Mouse (Mus musculus) hindbrain, embryonic 12.5 days (tissue): Measurements from ENCODE around the gene Yy1. TPM values are rescaled to one million over a fixed set of nuclear protein-coding genes. Genes with fewer than 3 reads are reported as not detected.

Source experiments
- ATAC-seq: fragments of 200-750 bp; cut with Nextera tagmentation; 2 replicates; pipeline ENCODE4 v1.8.0; 2017; ENCODE audit warnings: moderate TSS enrichment; ENCODE audit not compliant: low FRiP score
- H3K27ac ChIP-seq: fragments of 300-500 bp; sonication (generic); 2 replicates; pipeline ENCODE4 v1.5.1; 2016; ENCODE audit warnings: mild to moderate bottlenecking
- H3K27me3 ChIP-seq: fragments of 300-500 bp; sonication (generic); 2 replicates; pipeline ENCODE4 v1.6.1; 2016; ENCODE audit warnings: mild to moderate bottlenecking
- H3K36me3 ChIP-seq: fragments of 300-500 bp; sonication (generic); 2 replicates; pipeline ENCODE4 v1.6.1; 2016; ENCODE audit warnings: mild to moderate bottlenecking
- H3K4me1 ChIP-seq: fragments of 300-500 bp; sonication (generic); 2 replicates; pipeline ENCODE4 v1.6.1; 2016
- H3K4me2 ChIP-seq: fragments of 300-500 bp; sonication (generic); replicated peaks from 2 replicates; pipeline ENCODE4 v1.6.1; 2016; ENCODE audit warnings: mild to moderate bottlenecking
- H3K4me3 ChIP-seq: fragments of 300-500 bp; sonication (generic); 2 replicates; pipeline ENCODE4 v1.5.1; 2016; ENCODE audit warnings: mild to moderate bottlenecking
- H3K9ac ChIP-seq: fragments of 300-500 bp; sonication (generic); 2 replicates; pipeline ENCODE4 v1.6.1; 2016; ENCODE audit warnings: mild to moderate bottlenecking, moderate library complexity
- H3K9me3 ChIP-seq: fragments of 300-500 bp; sonication (generic); replicated peaks from 2 replicates; pipeline ENCODE4 v1.6.1; 2016; ENCODE audit warnings: mild to moderate bottlenecking
- WGBS: fragments of 180-500 bp; shearing (Covaris S2); methylation state at CpG from one replicate; pipeline ENCODE4 v1.1.7; 2016; 5-methylcytosine and 5-hydroxymethylcytosine counted together
- polyA plus RNA-seq: library from polyadenylated mRNA; unstranded; fragments of >200 nt; fragmentation: Nextera tagmentation; extraction: Ambion mirVana; gene quantifications from 2 replicates; pipeline ENCODE4 v1.2.1, GENCODE M21; 2016

The Yy1 gene
- polyA plus RNA-seq, 1 experiment from 2014 or later: 18.3 TPM

- Histone ChIP-seq H3K4me3 (no peak overlapping the region), H3K9me3 (no peaks in the 10 kb centered on the region), H3K9ac (no peak overlapping the region), H3K27ac (no peak overlapping the region), H3K36me3 (no peaks in the 10 kb centered on the region), H3K27me3 (no peaks in the 10 kb centered on the region), H3K4me1 (0 out of 2 replicates have a peak, but pooled peaks cover 3% of the 10 kb centered on the region), H3K4me2 (no peak overlapping the region)
- WGBS: 86% methylated on average over 6 of the region's 6 CpGs
- ATAC-seq: no peak
These were observed 32.8 kb upstream of the Yy1 start for GRCm38 (mm10) chr12:108760016-108760415.

- H3K4me1 ChIP-seq: peaks cover 5% of the 10 kb centered on the region; the same call in 1 of the 2 replicates
- H3K4me2 ChIP-seq: no peak overlapping the region
- H3K9me3 ChIP-seq: no peaks in the 10 kb centered on the region
- WGBS: 75% methylated on average over 9 of the region's 9 CpGs
- no peaks in the 10 kb centered on the region for H3K27me3 ChIP-seq
- no peak overlapping the region for H3K4me3 ChIP-seq
- no peak for ATAC-seq
- no peak overlapping the region for H3K9ac ChIP-seq
- no peaks in the 10 kb centered on the region for H3K36me3 ChIP-seq
- no peak overlapping the region for H3K27ac ChIP-seq
These were observed 32.2 kb upstream of the Yy1 start for GRCm38 (mm10) chr12:108760500-108761020.

DNA sequence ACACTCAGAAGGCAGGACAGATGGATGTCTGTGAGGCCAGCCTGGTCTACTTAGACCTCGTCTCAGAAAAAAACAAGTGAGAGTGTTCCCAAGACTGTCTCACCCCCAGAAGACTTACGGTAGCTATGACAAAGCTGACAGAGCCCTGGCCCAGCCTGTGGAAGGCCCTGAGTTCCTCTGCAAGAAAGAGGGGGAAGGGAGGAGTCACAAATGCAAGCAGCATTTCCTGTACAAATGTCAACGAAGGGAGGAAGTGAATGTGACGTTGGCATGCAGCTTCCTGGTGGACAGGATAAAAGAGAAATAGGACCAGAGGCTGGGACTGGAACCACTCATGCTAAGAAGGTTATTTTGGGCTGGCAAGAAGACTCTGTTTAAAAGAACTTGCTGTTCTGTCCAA is 31.6 kb upstream of the Yy1 start:
- no peaks in the 10 kb centered on the region for H3K9me3 ChIP-seq
- H3K27me3 ChIP-seq: no peaks in the 10 kb centered on the region
- ATAC-seq: no peak
- WGBS: 77% methylated on average over 4 of the region's 4 CpGs
- no peak overlapping the region for H3K9ac ChIP-seq
- H3K4me3 ChIP-seq: no peak overlapping the region
- H3K36me3 ChIP-seq: no peaks in the 10 kb centered on the region
- no peak overlapping the region for H3K27ac ChIP-seq
- H3K4me2 ChIP-seq: no peak overlapping the region
- peaks cover 11% of the 10 kb centered on the region for H3K4me1 ChIP-seq

GRCm38 (mm10) chr12:108761665-108762064 is 31.1 kb upstream of the Yy1 start:
- no peak for ATAC-seq
- H3K4me3 ChIP-seq: no peak overlapping the region
- H3K9ac ChIP-seq: no peak overlapping the region
- H3K27me3 ChIP-seq: no peaks in the 10 kb centered on the region
- no peak overlapping the region for H3K4me2 ChIP-seq
- 72% methylated on average over 4 of the region's 4 CpGs for WGBS
- no peaks in the 10 kb centered on the region for H3K36me3 ChIP-seq
- no peak overlapping the region for H3K27ac ChIP-seq
- peaks cover 15% of the 10 kb centered on the region for H3K4me1 ChIP-seq
- no peaks in the 10 kb centered on the region for H3K9me3 ChIP-seq

DNA sequence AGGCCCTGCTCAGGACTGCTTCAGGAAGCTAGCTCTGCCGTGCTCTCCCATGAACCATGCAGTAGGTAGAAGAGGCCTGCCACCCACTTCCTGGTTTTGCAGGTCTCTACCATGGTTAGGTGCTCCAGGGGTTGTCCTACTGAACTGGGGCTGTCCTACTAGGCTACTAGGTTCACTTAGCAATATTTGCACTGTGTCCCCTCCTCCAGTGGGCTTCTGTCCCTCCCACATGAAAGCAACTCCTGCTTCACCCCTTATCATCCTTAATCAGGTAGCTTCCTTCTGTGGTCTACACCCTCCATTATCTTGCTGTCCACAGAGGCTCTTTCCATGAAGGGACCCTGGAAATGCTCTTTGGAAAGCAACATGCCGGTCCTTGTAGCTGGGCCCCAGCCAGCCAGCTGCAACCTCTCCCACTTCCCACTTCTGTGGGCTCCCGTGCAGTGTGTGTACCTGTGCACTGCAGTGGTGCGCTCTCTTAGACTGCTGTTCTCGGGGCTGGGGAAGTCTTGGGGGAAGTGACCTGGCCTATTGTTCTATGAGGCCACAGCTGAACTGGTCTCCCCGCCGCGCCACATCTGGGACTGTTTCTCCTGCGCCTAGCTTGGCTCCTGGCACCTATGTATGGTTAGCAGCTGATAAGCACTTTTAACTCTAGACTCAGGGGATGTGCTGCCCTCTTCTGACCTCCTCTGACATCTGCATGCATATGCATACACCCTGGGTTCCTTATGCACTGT is 29.5 kb upstream of the Yy1 start:
- Histone ChIP-seq H3K27me3 (no peaks in the 10 kb centered on the region), H3K4me1 (peaks cover 15% of the 10 kb centered on the region), H3K4me2 (no peak overlapping the region), H3K9ac (no peak overlapping the region), H3K36me3 (no peaks in the 10 kb centered on the region), H3K4me3 (no peak overlapping the region), H3K9me3 (no peaks in the 10 kb centered on the region), H3K27ac (no peak overlapping the region)
- no peak for ATAC-seq
- 69% methylated on average over 9 of the region's 9 CpGs for WGBS

DNA sequence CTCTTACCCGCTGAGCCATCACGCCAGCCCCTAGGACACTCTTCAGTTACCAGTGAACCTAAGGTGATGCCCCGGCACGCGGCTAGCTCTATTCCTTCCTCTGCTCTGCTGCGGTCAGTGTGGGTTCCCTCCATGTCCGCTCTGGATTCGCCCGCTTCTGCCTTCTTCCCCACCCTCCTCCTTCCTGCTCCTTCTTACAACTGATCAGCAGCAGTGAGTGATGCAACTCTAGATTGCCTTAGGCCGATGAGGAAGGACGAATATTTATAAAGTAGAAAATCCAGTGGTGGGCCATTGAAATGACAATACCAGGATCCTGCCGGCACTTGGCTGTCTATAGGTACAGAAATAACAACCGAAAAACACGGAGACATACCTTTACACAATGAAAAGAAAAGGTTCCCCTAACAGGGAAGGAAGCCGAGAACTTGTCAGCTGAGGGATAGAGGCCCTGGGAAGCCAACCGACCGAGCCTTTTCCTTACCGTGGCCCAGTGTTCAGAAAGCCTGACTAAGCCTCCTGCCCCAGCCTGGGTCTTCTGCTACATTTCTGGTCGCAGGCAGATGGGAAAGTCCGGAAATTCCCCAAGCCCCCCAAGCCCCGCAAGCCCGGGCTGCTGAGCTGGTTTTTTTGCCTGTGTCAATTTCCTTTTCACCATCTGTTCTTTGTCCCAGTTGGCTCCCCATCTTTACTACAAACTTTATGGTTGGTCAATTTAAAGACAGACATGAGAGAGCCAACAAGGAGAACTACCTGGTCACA is 27.7 kb upstream of the Yy1 start:
- ATAC-seq: no peak
- Histone ChIP-seq H3K9me3 (no peaks in the 10 kb centered on the region), H3K4me3 (peak overlapping the region; percentile 1; the same call in 1 of the 2 replicates), H3K4me2 (peak overlapping the region; percentile 38), H3K9ac (peak overlapping the region; percentile 46; the same call in 1 of the 2 replicates), H3K27ac (peak overlapping the region; percentile 42; the same call in 1 of the 2 replicates), H3K27me3 (no peaks in the 10 kb centered on the region), H3K36me3 (no peaks in the 10 kb centered on the region), H3K4me1 (peaks cover 15% of the 10 kb centered on the region)
- 77% methylated on average over 22 of the region's 22 CpGs for WGBS

GRCm38 (mm10) chr12:108765751-108766221 is 27.0 kb upstream of the Yy1 start:
- no peak for ATAC-seq
- Histone ChIP-seq H3K36me3 (0 out of 2 replicates have a peak, but pooled peaks cover 6% of the 10 kb centered on the region), H3K27me3 (no peaks in the 10 kb centered on the region), H3K4me1 (peaks cover 15% of the 10 kb centered on the region), H3K27ac (peak overlapping the region; percentile 49), H3K9me3 (no peaks in the 10 kb centered on the region), H3K4me3 (peak overlapping the region; percentile 1; the same call in 1 of the 2 replicates), H3K9ac (peak overlapping the region; percentile 46), H3K4me2 (peak overlapping the region; percentile 38)
- WGBS: 33% methylated on average over 14 of the region's 14 CpGs

DNA sequence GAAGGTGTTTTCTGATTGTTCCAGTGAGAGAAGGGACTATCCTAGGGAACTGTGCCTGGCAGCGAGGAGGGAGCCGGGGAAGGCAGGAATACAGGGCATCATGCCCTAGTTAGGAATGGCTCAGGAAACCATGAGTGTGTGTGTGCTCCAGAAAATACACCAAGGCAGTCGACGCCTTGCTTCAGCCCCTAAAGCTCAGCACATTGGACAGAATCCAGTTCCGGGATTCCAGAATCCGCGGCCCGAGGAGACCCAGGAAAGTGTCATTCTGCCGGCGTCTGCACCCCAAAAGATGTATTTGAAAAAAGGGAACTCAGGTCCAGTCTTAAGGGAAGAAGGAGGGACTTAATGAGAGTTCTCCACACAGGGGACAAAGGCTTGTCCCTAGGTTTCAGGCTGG is 26.5 kb upstream of the Yy1 start:
- ATAC-seq: no peak
- Histone ChIP-seq H3K27me3 (no peaks in the 10 kb centered on the region), H3K36me3 (0 out of 2 replicates have a peak, but pooled peaks cover 6% of the 10 kb centered on the region), H3K9ac (peak overlapping the region; percentile 46; the same call in 1 of the 2 replicates), H3K4me2 (peak overlapping the region; percentile 38), H3K4me3 (no peak overlapping the region), H3K27ac (peak overlapping the region; percentile 49; the same call in 1 of the 2 replicates), H3K9me3 (no peaks in the 10 kb centered on the region), H3K4me1 (peaks cover 15% of the 10 kb centered on the region)
- 69% methylated on average over 10 of the region's 10 CpGs for WGBS

DNA sequence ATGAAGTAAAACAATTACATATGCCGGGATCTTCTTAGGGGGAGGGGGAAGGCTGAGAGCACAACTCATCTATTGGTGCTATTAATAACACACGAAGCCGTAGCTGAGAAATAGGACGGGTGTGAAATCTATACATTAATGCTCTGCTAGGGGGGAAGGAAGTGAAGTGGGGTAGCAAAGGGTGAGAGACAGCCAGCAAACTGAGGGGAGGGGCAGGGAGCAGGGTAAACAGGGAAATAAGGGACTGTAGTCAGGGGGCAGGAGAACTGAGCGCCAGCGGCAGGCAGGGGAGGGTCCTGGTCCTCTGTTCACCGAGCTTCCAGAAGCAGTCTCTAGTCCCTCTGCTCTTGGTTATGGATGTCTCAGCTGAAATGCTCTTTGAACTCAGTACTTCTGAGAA is 25.9 kb upstream of the Yy1 start:
- Histone ChIP-seq H3K27me3 (no peaks in the 10 kb centered on the region), H3K27ac (no peak overlapping the region)

GRCm38 (mm10) chr12:108768196-108768854 is 24.4 kb upstream of the Yy1 start:
- WGBS: 89% methylated on average over 11 of the region's 11 CpGs
- no peak for ATAC-seq

More for the DNA sequence above, 25.9 kb upstream of the Yy1 start:
- Histone ChIP-seq H3K36me3 (0 out of 2 replicates have a peak, but pooled peaks cover 6% of the 10 kb centered on the region), H3K9ac (no peak overlapping the region), H3K4me2 (no peak overlapping the region), H3K9me3 (no peaks in the 10 kb centered on the region), H3K4me1 (peaks cover 15% of the 10 kb centered on the region), H3K4me3 (no peak overlapping the region)
- ATAC-seq: no peak
- WGBS: 58% methylated on average over 7 of the region's 7 CpGs

GRCm38 (mm10) chr12:108780108-108780877 is 12.5 kb upstream of the Yy1 start:
- no peak for ATAC-seq
- WGBS: 96% methylated on average over 7 of the region's 7 CpGs
- Histone ChIP-seq H3K9ac (no peak overlapping the region), H3K27ac (no peak overlapping the region), H3K9me3 (peaks cover 22% of the 10 kb centered on the region; the same call in 1 of the 2 replicates), H3K4me2 (no peak overlapping the region), H3K27me3 (no peaks in the 10 kb centered on the region), H3K36me3 (peaks cover 27% of the 10 kb centered on the region), H3K4me1 (no peaks in the 10 kb centered on the region), H3K4me3 (no peak overlapping the region)

More at GRCm38 (mm10) chr12:108768196-108768854, 24.4 kb upstream of the Yy1 start:
- Histone ChIP-seq H3K4me2 (no peak overlapping the region), H3K27ac (no peak overlapping the region), H3K4me3 (no peak overlapping the region), H3K36me3 (0 out of 2 replicates have a peak, but pooled peaks cover 9% of the 10 kb centered on the region), H3K9me3 (no peaks in the 10 kb centered on the region), H3K4me1 (peaks cover 15% of the 10 kb centered on the region), H3K27me3 (no peaks in the 10 kb centered on the region), H3K9ac (no peak overlapping the region)
